23 mouse cellular contexts compared by ENCODE assay signal in the genomic region with DNA sequence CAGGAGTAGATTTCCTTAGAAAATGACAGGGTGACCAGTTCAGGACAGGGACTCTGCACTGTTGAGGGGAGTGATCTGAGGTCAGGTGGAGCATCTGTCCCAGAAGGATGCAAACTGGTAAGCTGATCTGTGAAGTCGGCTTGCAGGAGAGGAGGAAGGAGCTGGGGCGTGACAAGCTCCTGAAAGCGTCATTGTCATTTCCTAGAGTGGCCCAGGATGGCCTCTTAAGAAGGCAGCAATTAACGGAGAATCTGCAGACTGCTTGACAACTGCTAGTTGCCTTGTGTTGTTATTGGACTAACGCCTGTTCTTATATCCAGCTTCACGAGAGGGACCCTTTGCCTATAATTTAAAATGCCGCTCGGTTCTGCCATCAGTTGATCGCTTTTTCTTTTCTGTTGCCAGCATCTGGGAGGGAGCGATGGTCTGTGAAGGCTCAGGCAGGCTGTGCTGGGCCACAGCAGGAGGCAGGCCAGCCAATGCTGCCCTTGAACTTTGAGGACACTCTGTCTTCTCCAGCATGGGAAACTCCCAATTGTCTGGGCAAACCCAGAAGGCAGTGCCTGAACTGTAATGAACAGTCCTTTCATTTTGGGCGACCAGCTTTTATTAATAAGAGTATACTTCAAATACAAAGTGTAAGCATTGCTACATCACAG. TPM values are rescaled to one million over a fixed set of nuclear protein-coding genes. Genes with fewer than 3 reads are reported as not detected.
DNase-seq lines count a peak whose midpoint lies in the region; ATAC-seq and TF ChIP-seq lines count a peak whose summit lies in the region.
"Had no signal": no experiment of that assay in that cellular context is flagged by ENCODE, and none has a peak within 500 bp of the region (broad histone marks: within the 10 kb centered on the region; RNA-seq: fewer than 3 reads in every experiment).

No protein-coding gene starts in this region.

- WGBS in kidney, embryonic 14.5 days: 18% methylated on average over 11 of the region's 11 CpGs
- 46% methylated on average over 11 of the region's 11 CpGs for WGBS in midbrain, embryonic 11.5 days
- 47% methylated on average over 11 of the region's 11 CpGs for WGBS in midbrain, embryonic 10.5 days
- 71% methylated on average over 11 of the region's 11 CpGs for WGBS in liver, postnatal 0 days (ENCODE audit: insufficient replicate concordance)

- H3K27me3 ChIP-seq in kidney, embryonic 14.5 days (ENCODE audit: control insufficient read depth, insufficient read depth, low read length): no peaks in the 10 kb centered on the region
- no peaks in the 10 kb centered on the region for H3K27me3 ChIP-seq in midbrain, embryonic 11.5 days (ENCODE audit: control insufficient read depth, insufficient read depth, low read length)
- H3K27me3 ChIP-seq in midbrain, embryonic 10.5 days (ENCODE audit: low read depth, poor library complexity, severe bottlenecking): no peaks in the 10 kb centered on the region
- no peaks in the 10 kb centered on the region for H3K27me3 ChIP-seq in liver, postnatal 0 days (ENCODE audit: insufficient read depth, low read length)
- H3K27me3 ChIP-seq: hindbrain, embryonic 15.5 days; liver, embryonic 13.5 days; lung, embryonic 15.5 days had no signal

- ATAC-seq in kidney, embryonic 14.5 days (ENCODE audit: low FRiP score, low TSS enrichment): peak; percentile 63
- ATAC-seq in midbrain, embryonic 11.5 days (ENCODE audit: low FRiP score): no peak
- no peak for ATAC-seq in liver, postnatal 0 days
- ATAC-seq: activated CD4-positive, CD25-positive, alpha-beta regulatory T cell, adult 4 months had no signal

- no peaks in the 10 kb centered on the region for H3K9me3 ChIP-seq in kidney, embryonic 14.5 days (ENCODE audit: control insufficient read depth, low read length)
- no peaks in the 10 kb centered on the region for H3K9me3 ChIP-seq in midbrain, embryonic 11.5 days (ENCODE audit: control insufficient read depth, low read length)
- no peaks in the 10 kb centered on the region for H3K9me3 ChIP-seq in midbrain, embryonic 10.5 days (replicated peaks)
- no peaks in the 10 kb centered on the region for H3K9me3 ChIP-seq in liver, postnatal 0 days (ENCODE audit: low read length)
- H3K9me3 ChIP-seq: heart, embryonic 10.5 days; hindbrain, embryonic 15.5 days; limb, embryonic 13.5 days; liver, embryonic 13.5 days; lung, embryonic 15.5 days had no signal

- TF ChIP-seq CTCF in liver, postnatal 0 days (IDR thresholded peaks at IDR 0.05; ENCODE audit: low read depth): no peak

- H3K9ac ChIP-seq in kidney, embryonic 14.5 days (ENCODE audit: low read depth, low read length): no peak overlapping the region
- no peak overlapping the region for H3K9ac ChIP-seq in midbrain, embryonic 11.5 days (ENCODE audit: low read length)
- H3K9ac ChIP-seq in liver, postnatal 0 days (replicated peaks): no peak overlapping the region
- H3K9ac ChIP-seq: hindbrain, embryonic 15.5 days; limb, embryonic 13.5 days; liver, embryonic 13.5 days; lung, embryonic 15.5 days had no signal

- H3K36me3 ChIP-seq in kidney, embryonic 14.5 days (ENCODE audit: control insufficient read depth, insufficient read depth, low read length): no peaks in the 10 kb centered on the region
- no peaks in the 10 kb centered on the region for H3K36me3 ChIP-seq in midbrain, embryonic 11.5 days (ENCODE audit: control insufficient read depth, insufficient read depth, low read length)
- no peaks in the 10 kb centered on the region for H3K36me3 ChIP-seq in midbrain, embryonic 10.5 days
- H3K36me3 ChIP-seq in liver, postnatal 0 days (replicated peaks; ENCODE audit: insufficient read depth, low read length): no peaks in the 10 kb centered on the region
- H3K36me3 ChIP-seq: heart, embryonic 10.5 days; hindbrain, embryonic 15.5 days; limb, embryonic 13.5 days; liver, embryonic 13.5 days; lung, embryonic 15.5 days had no signal

- no peak overlapping the region for H3K4me3 ChIP-seq in kidney, embryonic 14.5 days (ENCODE audit: low read length)
- H3K4me3 ChIP-seq in midbrain, embryonic 11.5 days (ENCODE audit: low read depth, low read length): no peak overlapping the region
- H3K4me3 ChIP-seq in midbrain, embryonic 10.5 days: no peak overlapping the region
- no peak overlapping the region for H3K4me3 ChIP-seq in liver, postnatal 0 days (ENCODE audit: low read depth, low read length)
- H3K4me3 ChIP-seq: heart, embryonic 10.5 days; hindbrain, embryonic 15.5 days; limb, embryonic 13.5 days; liver, embryonic 13.5 days; lung, embryonic 15.5 days had no signal

- H3K4me2 ChIP-seq in kidney, embryonic 14.5 days (replicated peaks; ENCODE audit: low read depth, low read length): no peak overlapping the region
- H3K4me2 ChIP-seq in midbrain, embryonic 11.5 days: no peak overlapping the region
- H3K4me2 ChIP-seq in liver, postnatal 0 days (ENCODE audit: low read depth, low read length): no peak overlapping the region
- H3K4me2 ChIP-seq: hindbrain, embryonic 15.5 days; limb, embryonic 13.5 days; liver, embryonic 13.5 days; lung, embryonic 15.5 days had no signal

- no peak for TF ChIP-seq EP300 in liver, postnatal 0 days (IDR thresholded peaks at IDR 0.05; ENCODE audit: low read depth)

- H3K27ac ChIP-seq in kidney, embryonic 14.5 days (ENCODE audit: low read depth, low read length): no peak overlapping the region
- H3K27ac ChIP-seq in midbrain, embryonic 11.5 days (ENCODE audit: low read depth, low read length): no peak overlapping the region
- no peak overlapping the region for H3K27ac ChIP-seq in midbrain, embryonic 10.5 days (replicated peaks)
- no peak overlapping the region for H3K27ac ChIP-seq in liver, postnatal 0 days (ENCODE audit: low read depth)
- H3K27ac ChIP-seq: heart, embryonic 10.5 days; hindbrain, embryonic 15.5 days; limb, embryonic 13.5 days; liver, embryonic 13.5 days; lung, embryonic 15.5 days; macrophage had no signal

- H3K4me1 ChIP-seq in kidney, embryonic 14.5 days (ENCODE audit: control insufficient read depth, insufficient read depth, low read length): peaks cover 18% of the 10 kb centered on the region; the same call in 1 of the 2 replicates
- H3K4me1 ChIP-seq in midbrain, embryonic 11.5 days (ENCODE audit: control insufficient read depth, insufficient read depth, low read length): no peaks in the 10 kb centered on the region
- H3K4me1 ChIP-seq in midbrain, embryonic 10.5 days: peaks cover 15% of the 10 kb centered on the region
- no peaks in the 10 kb centered on the region for H3K4me1 ChIP-seq in liver, postnatal 0 days (ENCODE audit: insufficient read depth)
- H3K4me1 ChIP-seq: liver, embryonic 13.5 days; lung, embryonic 15.5 days had no signal

- no peak for DNase-seq in kidney, adult 9 months
- peak; percentile 82 for DNase-seq in midbrain, embryonic 11.5 days (ENCODE audit: low spot score, missing footprints)
- DNase-seq in midbrain, embryonic 10.5 days (ENCODE audit: low spot score): no peak
- DNase-seq in adrenal gland, adult 8-10 months: peak; percentile 53
- peak; percentile 34 for DNase-seq in adrenal gland, postnatal 25 days
- no peak for DNase-seq in lung, postnatal 10 days
- no peak for DNase-seq in liver, postnatal 0 days
- DNase-seq: cerebellum, adult 9-10 months; gastrocnemius, postnatal 10 days; kidney, postnatal 10 days; liver, embryonic 13.5 days; right cerebral cortex, postnatal 25 days; spleen, adult 18-20 months; thymus, postnatal 25 days had no signal

RNA-seq across cellular contexts. Expression of a gene that starts 57.0 kb away (rescaled TPM):
- 18.9 and 19.9 TPM in 2 replicates for polyA plus RNA-seq in kidney, embryonic 14.5 days (2014; fragmentation: Nextera tagmentation; extraction: Ambion mirVana)
- polyA plus RNA-seq in midbrain, embryonic 11.5 days (2014; fragmentation: Nextera tagmentation; extraction: Ambion mirVana): 10.0 and 13.3 TPM in 2 replicates
- 7.2 and 9.0 TPM in 2 replicates for polyA plus RNA-seq in midbrain, embryonic 10.5 days (2016; fragmentation: Nextera tagmentation; extraction: Ambion mirVana)
- total RNA-seq in adrenal gland, adult 8-10 months (2022): 10 to 100 TPM; 15.6 to 29.4 (median 22.5) TPM
- 17.8 and 20.4 TPM in 2 replicates for total RNA-seq in adrenal gland, postnatal 25 days (2021)
- polyA plus RNA-seq in liver, postnatal 0 days (2015; fragmentation: Nextera tagmentation; extraction: Ambion mirVana): 0.36 and 0.51 TPM in 2 replicates
- total RNA-seq: hematopoietic stem cell, adult 5-6 weeks; MEL had no signal
- polyA plus RNA-seq: macrophage had no signal

Comparison
In these comparisons a context has a peak if more than half of its experiments do, and no peak if none do; other contexts are left out.
1. DNase-seq: peak in midbrain, embryonic 11.5 days (single experiment), adrenal gland, adult 8-10 months (single experiment) and adrenal gland, postnatal 25 days (single experiment); none in kidney, adult 9 months (single experiment), midbrain, embryonic 10.5 days (single experiment), lung, postnatal 10 days (single experiment) and liver, postnatal 0 days (single experiment).